Mouse (Mus musculus) embryonic facial prominence, embryonic 14.5 days (tissue): ENCODE measurements around the gene Chp1. TPM values are rescaled to one million over a fixed set of nuclear protein-coding genes. Genes with fewer than 3 reads are reported as not detected.
A peak's percentile ranks its signal among the peaks of the same experiment; 100 is the strongest.
"Not testable (repeated sequence)": the region's sequence is repeated elsewhere in the genome, so short reads cannot be mapped to it uniquely, and the experiment has no call there.

Experiments used
- ATAC-seq: fragments of 200-750 bp; cut with Nextera tagmentation; 2 replicates; pipeline ENCODE4 v1.8.0; 2017; ENCODE audit warnings: low read depth, moderate number of reproducible peaks, moderate TSS enrichment
- DNase-seq: peaks from one replicate; pipeline ENCODE4 v3.0.0-alpha.2; 2015; ENCODE audit warnings: low spot score
- H3K27ac ChIP-seq: fragments of 300-500 bp; sonication (generic); replicated peaks from 2 replicates; pipeline ENCODE4 v1.5.1; 2014; ENCODE audit warnings: low read depth, mild to moderate bottlenecking, low read length, moderate library complexity
- H3K27me3 ChIP-seq: fragments of 300-500 bp; sonication (generic); replicated peaks from 2 replicates; pipeline ENCODE4 v1.6.1; 2014; ENCODE audit warnings: low read length; ENCODE audit not compliant: control insufficient read depth, insufficient read depth
- H3K36me3 ChIP-seq: fragments of 300-500 bp; sonication (generic); 2 replicates; pipeline ENCODE4 v1.6.1; 2014; ENCODE audit warnings: low read length, mixed read lengths; ENCODE audit not compliant: control insufficient read depth, insufficient read depth
- H3K4me1 ChIP-seq: fragments of 300-500 bp; sonication (generic); 2 replicates; pipeline ENCODE4 v1.6.1; 2014; ENCODE audit warnings: antibody characterized with exemption, low read length; ENCODE audit not compliant: control insufficient read depth, insufficient read depth
- H3K4me2 ChIP-seq: fragments of 300-500 bp; sonication (generic); 2 replicates; pipeline ENCODE4 v1.6.1; 2014; ENCODE audit warnings: low read depth, mild to moderate bottlenecking, low read length, moderate library complexity, mixed read lengths
- H3K4me3 ChIP-seq: fragments of 300-500 bp; sonication (generic); 2 replicates; pipeline ENCODE4 v1.5.1; 2014; ENCODE audit warnings: low read depth, mild to moderate bottlenecking, low read length
- H3K9ac ChIP-seq: fragments of 300-500 bp; sonication (generic); 2 replicates; pipeline ENCODE4 v1.6.1; 2014; ENCODE audit warnings: low read depth, mild to moderate bottlenecking, low read length, moderate library complexity, mixed read lengths
- H3K9me3 ChIP-seq: fragments of 300-500 bp; sonication (generic); 2 replicates; pipeline ENCODE4 v1.6.1; 2016; ENCODE audit warnings: low read length; ENCODE audit not compliant: control insufficient read depth
- WGBS: fragments of 180-500 bp; shearing (Covaris S2); extraction: QIAGEN DNeasy Blood & Tissue Kit; methylation state at CpG from one replicate; pipeline ENCODE4 v1.1.7; 2014; 5-methylcytosine and 5-hydroxymethylcytosine counted together
- polyA plus RNA-seq: library from polyadenylated mRNA; unstranded; fragments of >200 nt; fragmentation: Nextera tagmentation; extraction: Ambion mirVana; gene quantifications from 2 replicates; pipeline ENCODE4 v1.2.1, GENCODE M21; 2014

Chp1 gene
- polyA plus RNA-seq = 68.5 and 69.6 TPM in 2 replicates

DNA sequence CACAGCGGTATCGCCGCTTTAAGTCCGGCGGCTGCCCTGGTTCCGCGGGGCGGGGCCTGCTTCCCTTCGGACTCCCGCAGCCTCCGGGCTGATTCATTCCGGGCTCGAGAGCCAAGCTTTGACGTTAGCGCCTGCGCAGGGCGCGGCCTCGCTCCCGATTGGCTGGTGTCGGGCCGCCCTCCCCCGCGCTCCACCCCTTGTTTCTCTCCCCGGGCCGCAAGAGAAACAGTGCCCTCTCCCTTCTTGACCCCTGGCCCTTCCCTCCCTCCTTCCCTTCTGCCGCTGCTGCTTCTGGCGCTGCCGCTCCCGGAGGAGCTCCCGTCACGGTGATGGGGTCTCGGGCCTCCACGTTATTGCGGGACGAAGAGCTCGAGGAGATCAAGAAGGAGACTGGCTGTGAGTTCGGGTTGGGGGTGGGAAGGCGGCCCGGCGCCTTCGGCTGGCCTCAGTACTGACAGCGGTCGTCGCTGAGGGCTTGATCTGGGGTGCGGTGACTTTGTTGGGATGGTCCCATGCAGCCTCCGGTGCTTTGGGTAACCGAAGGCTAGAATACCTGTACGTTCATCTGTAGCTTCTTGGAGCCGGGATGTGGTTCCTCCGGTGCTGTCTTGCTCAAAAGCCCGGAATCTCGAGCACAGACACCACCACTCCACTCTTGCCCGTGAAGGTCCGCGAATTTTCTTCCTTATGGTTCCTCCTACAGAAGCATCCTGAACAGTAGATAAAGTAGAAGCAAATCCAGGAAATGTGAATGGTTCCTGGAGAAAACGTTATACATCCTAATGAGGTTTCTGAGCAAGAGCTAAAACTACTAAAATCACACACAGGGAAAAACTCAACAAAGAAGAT is at the start of gene Chp1, which contains the start of gene Exd1:
TSS of gene Chp1 (plus strand) at position 176 of the 849 bp plus-strand sequence.
TSS of gene Exd1 (minus strand) at position 106 of the 849 bp plus-strand sequence.
- DNase-seq (peak; percentile 99), ATAC-seq (peak; percentile 98)
- Histone ChIP-seq H3K4me3 (peak within 1 kb of the TSS; percentile 94), H3K36me3 (no peaks in the 10 kb centered on the region), H3K4me2 (peak within 1 kb of the TSS; percentile 79), H3K9ac (peak within 1 kb of the TSS; percentile 88), H3K9me3 (no peaks in the 10 kb centered on the region), H3K27me3 (no peaks in the 10 kb centered on the region), H3K27ac (peak within 1 kb of the TSS; percentile 77), H3K4me1 (peaks cover 9% of the 10 kb centered on the region)
- WGBS = under 1% methylated on average over 42 of the region's 57 CpGs

- no peak overlapping the region for H3K27ac ChIP-seq
- no peak overlapping the region for H3K4me3 ChIP-seq
- H3K4me2 ChIP-seq = no peak overlapping the region
- WGBS = 86% methylated on average over 2 of the region's 2 CpGs
- H3K9ac ChIP-seq = no peak overlapping the region
- DNase-seq (no peak), ATAC-seq (no peak)
- no peaks in the 10 kb centered on the region for H3K27me3 ChIP-seq
- no peaks in the 10 kb centered on the region for H3K36me3 ChIP-seq
- H3K4me1 ChIP-seq = no peaks in the 10 kb centered on the region
- no peaks in the 10 kb centered on the region for H3K9me3 ChIP-seq
Observed at GRCm38 (mm10) chr2:119498859-119499258, 48.6 kb upstream of the Chp1 start.

GRCm38 (mm10) chr2:119500965-119501652 is 46.4 kb upstream of the Chp1 start:
- Histone ChIP-seq H3K4me2 (no peak overlapping the region), H3K9me3 (no peaks in the 10 kb centered on the region), H3K27ac (no peak overlapping the region), H3K4me3 (no peak overlapping the region), H3K9ac (no peak overlapping the region), H3K36me3 (no peaks in the 10 kb centered on the region), H3K27me3 (no peaks in the 10 kb centered on the region), H3K4me1 (no peaks in the 10 kb centered on the region)
- WGBS = 71% methylated on average over 2 of the region's 2 CpGs
- ATAC-seq (no peak), DNase-seq (no peak)

DNA sequence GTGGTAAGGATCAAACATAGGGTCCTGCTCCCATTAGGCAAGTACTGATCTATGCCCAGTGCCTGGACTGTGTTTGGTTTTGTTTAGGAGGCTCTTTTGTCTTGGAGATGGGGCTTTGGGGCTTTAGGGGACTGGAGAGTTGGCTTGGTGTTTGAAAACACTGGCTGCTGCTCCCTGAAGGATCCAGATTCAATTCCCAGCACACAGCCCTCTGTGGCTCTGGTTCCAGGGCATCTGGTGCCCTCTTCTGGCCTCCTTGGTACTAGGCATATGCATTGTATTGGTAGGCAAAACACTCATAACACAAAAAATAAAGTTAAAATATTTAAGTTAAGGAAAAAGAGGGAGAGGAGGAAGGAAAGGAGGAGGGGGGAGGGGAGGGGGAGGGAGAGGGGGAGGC is 40.4 kb upstream of the Chp1 start:
- no peak for ATAC-seq
- H3K4me1 ChIP-seq = no peaks in the 10 kb centered on the region
- DNase-seq = no peak

DNA sequence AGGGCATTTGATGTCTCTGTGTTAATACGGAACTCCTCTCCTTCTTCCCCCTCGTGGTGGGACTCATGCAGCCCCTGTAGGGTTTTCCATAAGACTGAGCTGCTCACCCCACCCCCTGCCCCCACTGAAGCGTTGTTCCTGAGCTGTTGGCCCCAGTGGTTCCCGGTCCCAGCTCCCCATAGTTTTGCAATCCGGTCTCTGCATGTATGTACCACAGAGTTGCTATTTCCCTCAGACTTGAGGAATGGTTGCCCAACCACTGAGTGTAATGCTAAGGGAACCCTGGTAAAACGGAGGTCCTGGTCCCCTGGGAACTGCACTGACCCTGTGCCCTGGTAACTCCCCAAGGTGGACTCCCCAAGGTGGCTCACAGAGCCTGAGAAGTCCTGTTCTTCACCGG is 39.0 kb upstream of the Chp1 start:
- not testable (repeated sequence) for H3K27ac ChIP-seq, H3K4me2 ChIP-seq, DNase-seq, H3K9me3 ChIP-seq, H3K4me3 ChIP-seq, H3K9ac ChIP-seq, H3K27me3 ChIP-seq, ATAC-seq, H3K4me1 ChIP-seq, H3K36me3 ChIP-seq
- WGBS = 63% methylated on average over 7 of the region's 7 CpGs

More for the DNA sequence above, 40.4 kb upstream of the Chp1 start:
- Histone ChIP-seq H3K9ac (no peak overlapping the region), H3K4me2 (no peak overlapping the region), H3K27me3 (no peaks in the 10 kb centered on the region), H3K9me3 (no peaks in the 10 kb centered on the region), H3K4me3 (no peak overlapping the region), H3K27ac (no peak overlapping the region), H3K36me3 (no peaks in the 10 kb centered on the region)

GRCm38 (mm10) chr2:119510856-119511255 is 36.6 kb upstream of the Chp1 start:
- WGBS = 79% methylated on average over 2 of the region's 2 CpGs
- no peak overlapping the region for H3K4me2 ChIP-seq
- H3K27me3 ChIP-seq = no peaks in the 10 kb centered on the region
- ATAC-seq (no peak), DNase-seq (no peak)
- H3K9me3 ChIP-seq = no peaks in the 10 kb centered on the region
- H3K4me1 ChIP-seq = no peaks in the 10 kb centered on the region
- H3K9ac ChIP-seq = no peak overlapping the region
- H3K36me3 ChIP-seq = no peaks in the 10 kb centered on the region
- no peak overlapping the region for H3K4me3 ChIP-seq
- no peak overlapping the region for H3K27ac ChIP-seq

GRCm38 (mm10) chr2:119512292-119512691 is 35.2 kb upstream of the Chp1 start:
- Histone ChIP-seq H3K4me1 (no peaks in the 10 kb centered on the region), H3K9ac (no peak overlapping the region), H3K27ac (no peak overlapping the region), H3K27me3 (no peaks in the 10 kb centered on the region), H3K9me3 (no peaks in the 10 kb centered on the region), H3K4me2 (no peak overlapping the region), H3K36me3 (no peaks in the 10 kb centered on the region), H3K4me3 (no peak overlapping the region)
- ATAC-seq (no peak), DNase-seq (no peak)
- 83% methylated on average over 3 of the region's 3 CpGs for WGBS

DNA sequence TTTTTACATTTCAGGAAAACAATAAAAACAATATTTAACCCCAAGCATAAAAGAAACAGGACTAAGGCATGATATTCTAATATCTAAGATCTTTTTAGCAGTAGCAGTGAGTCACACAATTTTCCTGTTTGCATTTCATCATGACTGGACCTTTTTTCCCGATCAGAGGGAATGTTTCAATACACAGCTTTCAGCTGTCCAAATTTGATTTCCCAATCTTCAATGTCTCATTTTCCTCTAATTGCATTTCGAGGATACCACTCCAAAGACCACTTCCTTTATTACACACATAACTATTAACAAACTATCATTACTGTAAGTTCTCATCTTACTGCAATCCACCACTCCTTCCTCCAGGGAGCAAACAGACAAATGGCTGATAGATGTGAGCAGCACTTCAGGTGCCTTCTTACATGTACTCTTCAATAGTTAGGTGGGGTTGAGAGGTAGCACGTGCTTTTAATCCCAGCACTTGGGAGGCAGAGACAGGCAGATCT is 33.4 kb upstream of the Chp1 start:
- DNase-seq (no peak), ATAC-seq (no peak)
- no peak overlapping the region for H3K4me2 ChIP-seq
- H3K27me3 ChIP-seq = no peaks in the 10 kb centered on the region
- no peak overlapping the region for H3K4me3 ChIP-seq
- no peaks in the 10 kb centered on the region for H3K36me3 ChIP-seq
- no peak overlapping the region for H3K9ac ChIP-seq
- H3K4me1 ChIP-seq = no peaks in the 10 kb centered on the region
- WGBS = 74% methylated on average over 3 of the region's 3 CpGs
- H3K9me3 ChIP-seq = no peaks in the 10 kb centered on the region
- no peak overlapping the region for H3K27ac ChIP-seq
